Mouse (Mus musculus) c-Kit-positive CD71-positive TER-119-positive erythroid progenitor cells, embryonic 14.5 days (primary cell): ENCODE results near the gene Igsf10.
"Not testable (repeated sequence)": the region's sequence is repeated elsewhere in the genome, so short reads cannot be mapped to it uniquely, and the experiment has no call there.

ENCODE experiments used
- DNase-seq: peaks from one replicate; pipeline ENCODE4 v3.0.0-alpha.2; 2013; ENCODE audit warnings: low spot score

Gene Igsf10

GRCm38 (mm10) chr3:59344065-59344905 is at the start of gene Igsf10:
Gene Igsf10 (minus strand): TSS chr3:59344394.
- DNase-seq = no peak

- DNase-seq = no peak
These were observed 41.4 kb upstream of the Igsf10 start for GRCm38 (mm10) chr3:59385553-59385952.

GRCm38 (mm10) chr3:59385000-59385399 is 40.8 kb upstream of the Igsf10 start:
- no peak for DNase-seq

- no peak for DNase-seq
These were observed 40.1 kb upstream of the Igsf10 start for GRCm38 (mm10) chr3:59384321-59384720.

GRCm38 (mm10) chr3:59378791-59379190 is 34.6 kb upstream of the Igsf10 start:
- DNase-seq = not testable (repeated sequence)

GRCm38 (mm10) chr3:59361895-59362294 is 17.7 kb upstream of the Igsf10 start:
- no peak for DNase-seq

GRCm38 (mm10) chr3:59360102-59360501 is 15.9 kb upstream of the Igsf10 start:
- DNase-seq = no peak

GRCm38 (mm10) chr3:59354156-59354555 is 10.0 kb upstream of the Igsf10 start:
- no peak for DNase-seq

- DNase-seq = no peak
These were observed 7.6 kb upstream of the Igsf10 start for GRCm38 (mm10) chr3:59351768-59352167.

- no peak for DNase-seq
These were observed 1.2 kb downstream of the Igsf10 start for GRCm38 (mm10) chr3:59343026-59343425.

GRCm38 (mm10) chr3:59341647-59342427 is 2.4 kb downstream of the Igsf10 start:
- DNase-seq = no peak

GRCm38 (mm10) chr3:59328526-59328925 is 15.7 kb downstream of the Igsf10 start:
- no peak for DNase-seq

- peak; percentile 19 for DNase-seq
These were observed 22.8 kb downstream of the Igsf10 start for GRCm38 (mm10) chr3:59321278-59321876.

GRCm38 (mm10) chr3:59316077-59316476 is 28.1 kb downstream of the Igsf10 start:
- DNase-seq = no peak

GRCm38 (mm10) chr3:59312610-59313009 is 31.6 kb downstream of the Igsf10 start:
- DNase-seq = no peak

GRCm38 (mm10) chr3:59305518-59305917 is 38.7 kb downstream of the Igsf10 start:
- no peak for DNase-seq

- DNase-seq = no peak
These were observed 39.2 kb downstream of the Igsf10 start for GRCm38 (mm10) chr3:59304944-59305343.

GRCm38 (mm10) chr3:59297653-59298052 is 46.5 kb downstream of the Igsf10 start:
- no peak for DNase-seq

GRCm38 (mm10) chr3:59296563-59297130 is 47.5 kb downstream of the Igsf10 start:
- no peak for DNase-seq

GRCm38 (mm10) chr3:59295699-59296562 is 48.3 kb downstream of the Igsf10 start:
- no peak for DNase-seq

- no peak for DNase-seq
These were observed 50.6 kb downstream of the Igsf10 start for GRCm38 (mm10) chr3:59293437-59294199.
